Mouse (Mus musculus) brain, embryonic 18.5 days (tissue): ENCODE data around the gene Klhl8.

Source experiments
- DNase-seq: peaks from one replicate; pipeline ENCODE4 v3.0.0-alpha.2; 2012; ENCODE audit warnings: low read depth, low spot score

Gene Klhl8

GRCm38 (mm10) chr5:103916595-103917356, 5.7 kb upstream of the Klhl8 start:
- DNase-seq: no peak

- no peak for DNase-seq
Observed at GRCm38 (mm10) chr5:103914335-103915226, 3.5 kb upstream of the Klhl8 start.

- DNase-seq: no peak
Observed at GRCm38 (mm10) chr5:103913150-103913549, 2.1 kb upstream of the Klhl8 start.

GRCm38 (mm10) chr5:103911555-103911954, 496 bp upstream of the Klhl8 start:
- DNase-seq: no peak

GRCm38 (mm10) chr5:103910156-103910555, 903 bp downstream of the Klhl8 start:
- DNase-seq: no peak

- DNase-seq: no peak
Observed at GRCm38 (mm10) chr5:103909466-103909865, 1.6 kb downstream of the Klhl8 start.

GRCm38 (mm10) chr5:103908851-103909250, 2.2 kb downstream of the Klhl8 start:
- no peak for DNase-seq

GRCm38 (mm10) chr5:103907844-103908243, 3.2 kb downstream of the Klhl8 start:
- no peak for DNase-seq

- no peak for DNase-seq
Observed at GRCm38 (mm10) chr5:103906173-103906572, 4.9 kb downstream of the Klhl8 start.

- DNase-seq: no peak
Observed at GRCm38 (mm10) chr5:103898310-103898709, 12.7 kb downstream of the Klhl8 start.

GRCm38 (mm10) chr5:103889766-103890165, 21.3 kb downstream of the Klhl8 start:
- DNase-seq: no peak

- no peak for DNase-seq
Observed at GRCm38 (mm10) chr5:103863759-103864158, 47.3 kb downstream of the Klhl8 start.

GRCm38 (mm10) chr5:103860622-103861021, 50.4 kb downstream of the Klhl8 start:
- DNase-seq: no peak

GRCm38 (mm10) chr5:103857151-103857550, 53.9 kb downstream of the Klhl8 start:
- DNase-seq: no peak

GRCm38 (mm10) chr5:103856286-103857009, 54.6 kb downstream of the Klhl8 start:
- no peak for DNase-seq

GRCm38 (mm10) chr5:103855483-103856211, 55.4 kb downstream of the Klhl8 start:
- no peak for DNase-seq

GRCm38 (mm10) chr5:103854807-103855194, 56.3 kb downstream of the Klhl8 start:
- no peak for DNase-seq

GRCm38 (mm10) chr5:103854041-103854806, 56.8 kb downstream of the Klhl8 start:
- DNase-seq: no peak

- no peak for DNase-seq
Observed at GRCm38 (mm10) chr5:103852756-103853549, 58.1 kb downstream of the Klhl8 start.

GRCm38 (mm10) chr5:103848546-103848945, 62.5 kb downstream of the Klhl8 start:
- no peak for DNase-seq
